Mouse (Mus musculus): ENCODE results near the gene Mtss1l. TPM values are rescaled to one million over a fixed set of nuclear protein-coding genes. Genes with fewer than 3 reads are reported as not detected.

The Mtss1l gene
- polyA plus RNA-seq, 1 experiment = 7.1 TPM

DNA sequence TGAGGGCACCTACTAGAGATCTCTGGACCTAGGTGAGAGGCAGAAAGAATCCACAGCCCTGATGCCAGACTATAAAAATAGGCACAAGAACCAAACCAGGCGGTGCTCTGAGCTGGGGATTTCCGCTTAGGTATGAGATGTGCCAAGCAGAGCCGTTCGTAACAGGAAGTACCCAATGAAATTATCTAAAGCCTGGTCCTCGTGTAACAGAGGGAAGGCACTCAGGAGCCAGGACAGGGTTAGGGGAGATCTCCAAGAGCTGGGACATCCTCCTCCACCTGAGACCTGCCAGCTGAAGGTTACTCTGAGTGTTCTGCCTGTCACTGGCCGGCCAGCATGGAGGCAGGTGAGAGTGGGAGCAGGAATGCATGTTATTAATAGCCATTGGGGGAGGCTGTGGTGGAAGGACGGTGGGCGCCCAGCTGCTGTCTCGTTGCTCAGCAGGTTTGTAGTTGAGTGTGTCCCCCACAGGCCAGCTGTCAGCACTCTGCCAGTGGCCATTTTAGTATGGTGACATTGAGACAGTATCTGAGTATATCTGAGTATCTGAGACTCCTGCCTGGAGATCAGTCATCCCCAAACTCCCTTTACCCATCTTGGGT is 17.7 kb upstream of the Mtss1l start:
- no peaks in the 10 kb centered on the region for H3K9me3 ChIP-seq (replicated peaks; ENCODE audit: control insufficient read depth, insufficient read depth, low read length, poor library complexity, severe bottlenecking)
- no peak overlapping the region for H3K4me3 ChIP-seq (ENCODE audit: low read depth, low read length)
- H3K9ac ChIP-seq (ENCODE audit: low read depth, poor library complexity, severe bottlenecking) = no peak overlapping the region
- H3K36me3 ChIP-seq (ENCODE audit: control insufficient read depth, insufficient read depth, low read length, poor library complexity, severe bottlenecking) = peaks cover 6% of the 10 kb centered on the region; the same call in 1 of the 2 replicates
- no peaks in the 10 kb centered on the region for H3K27me3 ChIP-seq (ENCODE audit: control insufficient read depth, insufficient read depth, low read length, poor library complexity, severe bottlenecking)
- H3K27ac ChIP-seq (ENCODE audit: insufficient read depth, low read length) = no peak overlapping the region
- TF ChIP-seq POLR2A (IDR thresholded peaks at IDR 0.05; ENCODE audit: insufficient read depth, low read length) (no peak), CTCF (IDR thresholded peaks at IDR 0.05; ENCODE audit: low read depth, low read length) (no peak), EP300 (IDR thresholded peaks at IDR 0.05; ENCODE audit: insufficient read depth, low read depth, low read length) (no peak)
- H3K4me1 ChIP-seq (ENCODE audit: control insufficient read depth, insufficient read depth, low read length) = no peaks in the 10 kb centered on the region

GRCm38 (mm10) chr8:110704103-110704502 is 17.2 kb upstream of the Mtss1l start:
- H3K27ac ChIP-seq (ENCODE audit: insufficient read depth, low read length) = no peak overlapping the region
- H3K9ac ChIP-seq (ENCODE audit: low read depth, poor library complexity, severe bottlenecking) = no peak overlapping the region
- H3K9me3 ChIP-seq (replicated peaks; ENCODE audit: control insufficient read depth, insufficient read depth, low read length, poor library complexity, severe bottlenecking) = no peaks in the 10 kb centered on the region
- TF ChIP-seq POLR2A (IDR thresholded peaks at IDR 0.05; ENCODE audit: insufficient read depth, low read length) (no peak), CTCF (IDR thresholded peaks at IDR 0.05; ENCODE audit: low read depth, low read length) (no peak), EP300 (IDR thresholded peaks at IDR 0.05; ENCODE audit: insufficient read depth, low read depth, low read length) (no peak)
- H3K27me3 ChIP-seq (ENCODE audit: control insufficient read depth, insufficient read depth, low read length, poor library complexity, severe bottlenecking) = no peaks in the 10 kb centered on the region
- H3K4me1 ChIP-seq (ENCODE audit: control insufficient read depth, insufficient read depth, low read length) = no peaks in the 10 kb centered on the region
- no peak overlapping the region for H3K4me3 ChIP-seq (ENCODE audit: low read depth, low read length)
- H3K36me3 ChIP-seq (ENCODE audit: control insufficient read depth, insufficient read depth, low read length, poor library complexity, severe bottlenecking) = peaks cover 5% of the 10 kb centered on the region; the same call in 1 of the 2 replicates

DNA sequence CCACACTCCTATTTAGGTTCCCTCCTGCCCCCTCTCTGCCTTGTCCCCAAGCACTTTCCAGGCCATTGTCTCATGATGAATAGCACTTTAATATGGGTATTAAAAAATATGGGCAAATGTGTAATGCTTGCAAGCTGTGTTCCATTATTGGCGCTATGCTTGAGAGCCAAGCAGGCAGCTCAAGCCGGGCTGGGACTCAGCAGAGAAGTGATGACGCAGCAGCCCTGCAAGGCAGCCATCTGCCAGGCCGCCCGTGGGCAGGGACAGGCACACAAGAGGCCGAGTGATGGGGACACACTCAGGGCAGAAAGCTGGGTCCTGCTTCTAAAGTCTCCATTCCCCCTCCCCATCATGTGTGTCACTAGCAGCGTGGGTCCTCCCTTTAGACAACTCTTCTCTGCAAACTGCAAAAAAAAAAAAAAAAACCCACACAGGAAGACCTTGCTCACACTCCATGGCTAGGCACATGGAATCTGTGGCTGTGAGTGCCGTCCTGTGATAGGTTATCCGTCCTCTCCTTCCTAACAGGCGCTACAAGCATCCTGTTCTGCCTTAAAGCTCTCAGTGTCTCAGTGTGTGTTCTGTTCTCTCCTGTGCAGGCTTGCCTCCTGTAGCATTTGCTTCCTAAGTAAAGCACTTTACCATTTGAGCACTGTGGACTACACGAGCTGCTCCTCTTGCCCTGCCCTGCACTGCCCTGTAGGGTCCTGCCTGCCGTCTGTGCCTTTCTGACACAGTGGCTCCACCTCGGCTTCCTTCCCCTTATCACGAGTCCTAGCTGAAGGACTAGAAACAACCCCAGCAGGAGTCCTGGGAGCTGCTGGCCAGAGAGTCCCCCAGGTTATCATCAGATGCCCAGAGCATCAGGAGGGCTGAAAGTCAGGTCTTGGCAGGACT is 15.6 kb upstream of the Mtss1l start:
- Histone ChIP-seq H3K4me1 (ENCODE audit: control insufficient read depth, insufficient read depth, low read length) (no peaks in the 10 kb centered on the region), H3K4me3 (ENCODE audit: low read depth, low read length) (no peak overlapping the region), H3K9me3 (replicated peaks; ENCODE audit: control insufficient read depth, insufficient read depth, low read length, poor library complexity, severe bottlenecking) (no peaks in the 10 kb centered on the region), H3K27me3 (ENCODE audit: control insufficient read depth, insufficient read depth, low read length, poor library complexity, severe bottlenecking) (no peaks in the 10 kb centered on the region), H3K9ac (ENCODE audit: low read depth, poor library complexity, severe bottlenecking) (no peak overlapping the region), H3K27ac (ENCODE audit: insufficient read depth, low read length) (no peak overlapping the region), H3K36me3 (ENCODE audit: control insufficient read depth, insufficient read depth, low read length, poor library complexity, severe bottlenecking) (peaks cover 10% of the 10 kb centered on the region)
- TF ChIP-seq POLR2A (IDR thresholded peaks at IDR 0.05; ENCODE audit: insufficient read depth, low read length) (no peak), CTCF (IDR thresholded peaks at IDR 0.05; ENCODE audit: low read depth, low read length) (no peak), EP300 (IDR thresholded peaks at IDR 0.05; ENCODE audit: insufficient read depth, low read depth, low read length) (no peak)

DNA sequence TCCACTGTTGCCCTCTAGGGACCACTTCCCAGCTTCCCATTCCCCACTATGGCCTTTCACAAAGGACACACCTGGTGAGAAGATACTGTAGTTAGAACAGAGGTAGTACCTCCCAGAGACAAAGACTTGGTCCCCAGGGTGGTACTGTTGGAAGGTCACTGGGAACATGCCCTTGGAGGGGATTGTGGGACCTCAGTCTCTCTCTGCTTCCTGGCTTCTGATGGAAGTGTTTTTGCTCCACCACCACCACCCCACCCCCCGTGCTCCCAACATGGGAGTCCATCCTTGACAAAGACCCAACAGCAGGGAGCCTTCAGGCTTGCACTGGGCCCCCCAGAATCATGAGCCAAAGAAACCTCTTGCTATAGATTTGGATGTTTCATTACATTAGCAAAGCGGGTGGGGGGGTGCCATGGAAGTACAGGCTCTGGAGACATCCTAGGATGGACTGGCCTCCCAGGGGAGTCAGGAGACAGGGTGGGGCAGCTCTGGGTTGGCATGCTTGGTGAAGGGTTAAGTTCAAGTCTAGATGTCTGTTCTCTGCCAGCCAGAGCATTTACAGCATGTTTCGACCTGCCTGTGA is 14.9 kb upstream of the Mtss1l start:
- no peaks in the 10 kb centered on the region for H3K9me3 ChIP-seq (replicated peaks; ENCODE audit: control insufficient read depth, insufficient read depth, low read length, poor library complexity, severe bottlenecking)
- peaks cover 10% of the 10 kb centered on the region for H3K36me3 ChIP-seq (ENCODE audit: control insufficient read depth, insufficient read depth, low read length, poor library complexity, severe bottlenecking)
- no peak overlapping the region for H3K9ac ChIP-seq (ENCODE audit: low read depth, poor library complexity, severe bottlenecking)
- TF ChIP-seq POLR2A (IDR thresholded peaks at IDR 0.05; ENCODE audit: insufficient read depth, low read length) (no peak), EP300 (IDR thresholded peaks at IDR 0.05; ENCODE audit: insufficient read depth, low read depth, low read length) (no peak), CTCF (IDR thresholded peaks at IDR 0.05; ENCODE audit: low read depth, low read length) (no peak)
- no peaks in the 10 kb centered on the region for H3K27me3 ChIP-seq (ENCODE audit: control insufficient read depth, insufficient read depth, low read length, poor library complexity, severe bottlenecking)
- no peak overlapping the region for H3K4me3 ChIP-seq (ENCODE audit: low read depth, low read length)
- no peaks in the 10 kb centered on the region for H3K4me1 ChIP-seq (ENCODE audit: control insufficient read depth, insufficient read depth, low read length)
- no peak overlapping the region for H3K27ac ChIP-seq (ENCODE audit: insufficient read depth, low read length)

DNA sequence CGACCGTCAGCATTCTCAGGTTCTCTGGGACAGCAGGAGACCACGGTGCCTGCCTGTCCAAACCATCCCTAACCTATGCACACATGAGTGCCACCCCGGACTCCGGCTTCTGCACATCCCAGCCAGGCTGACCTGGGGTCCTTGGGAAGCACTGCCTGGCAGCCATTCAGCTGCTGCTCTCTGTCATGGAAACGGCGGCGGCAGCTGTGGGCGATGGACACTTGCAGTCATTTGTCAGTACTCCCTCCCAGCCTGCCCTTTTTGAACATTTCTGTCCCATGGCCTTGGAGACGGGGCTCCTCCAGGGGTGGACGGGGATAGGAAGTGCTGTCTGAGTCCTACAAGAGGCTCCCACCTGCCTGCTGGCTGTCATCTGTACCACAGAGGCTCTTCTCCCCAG is 12.8 kb upstream of the Mtss1l start:
- H3K4me1 ChIP-seq (ENCODE audit: control insufficient read depth, insufficient read depth, low read length) = no peaks in the 10 kb centered on the region
- H3K27ac ChIP-seq (ENCODE audit: insufficient read depth, low read length) = no peak overlapping the region
- no peak overlapping the region for H3K9ac ChIP-seq (ENCODE audit: low read depth, poor library complexity, severe bottlenecking)
- H3K4me3 ChIP-seq (ENCODE audit: low read depth, low read length) = no peak overlapping the region
- H3K36me3 ChIP-seq (ENCODE audit: control insufficient read depth, insufficient read depth, low read length, poor library complexity, severe bottlenecking) = peaks cover 25% of the 10 kb centered on the region
- H3K9me3 ChIP-seq (replicated peaks; ENCODE audit: control insufficient read depth, insufficient read depth, low read length, poor library complexity, severe bottlenecking) = no peaks in the 10 kb centered on the region
- H3K27me3 ChIP-seq (ENCODE audit: control insufficient read depth, insufficient read depth, low read length, poor library complexity, severe bottlenecking) = no peaks in the 10 kb centered on the region
- TF ChIP-seq CTCF (IDR thresholded peaks at IDR 0.05; ENCODE audit: low read depth, low read length) (no peak), POLR2A (IDR thresholded peaks at IDR 0.05; ENCODE audit: insufficient read depth, low read length) (no peak), EP300 (IDR thresholded peaks at IDR 0.05; ENCODE audit: insufficient read depth, low read depth, low read length) (no peak)
